Mouse (Mus musculus): ENCODE measurements around the gene Tenm2. TPM values are rescaled to one million over a fixed set of nuclear protein-coding genes. Genes with fewer than 3 reads are reported as not detected.

Tenm2 gene
- total and polyA plus RNA-seq, 2 experiments from 2014 or later: 41.8 to 91.3 TPM

GRCm38 (mm10) chr11:36988776-36989565 lies 246.8 kb downstream of the Tenm2 start:
- H3K4me1 ChIP-seq (ENCODE audit: insufficient read depth): 0 out of 2 replicates have a peak, but pooled peaks cover 5% of the 10 kb centered on the region
- ATAC-seq (peak; percentile 96), DNase-seq (peak; percentile 85)
- H3K27me3 ChIP-seq (ENCODE audit: insufficient read depth, low read length): no peaks in the 10 kb centered on the region
- H3K9ac ChIP-seq: no peak overlapping the region
- no peak overlapping the region for H3K4me3 ChIP-seq (ENCODE audit: low read depth, low read length)
- peak; percentile 83 for TF ChIP-seq CTCF (IDR thresholded peaks at IDR 0.05; ENCODE audit: low read depth)
- no peaks in the 10 kb centered on the region for H3K36me3 ChIP-seq (ENCODE audit: insufficient read depth)
- no peaks in the 10 kb centered on the region for H3K9me3 ChIP-seq (ENCODE audit: low read length)
- H3K27ac ChIP-seq (ENCODE audit: low read depth, low read length): peak overlapping the region; percentile 22; the same call in 1 of the 2 replicates
- H3K4me2 ChIP-seq (ENCODE audit: low read depth): no peak overlapping the region
- 24% methylated on average over 5 of the region's 5 CpGs for WGBS

GRCm38 (mm10) chr11:36974142-36974541 lies 261.6 kb downstream of the Tenm2 start:
- Histone ChIP-seq H3K4me2 (ENCODE audit: low read depth) (no peak overlapping the region), H3K4me1 (ENCODE audit: insufficient read depth) (no peaks in the 10 kb centered on the region), H3K27ac (ENCODE audit: low read depth, low read length) (no peak overlapping the region), H3K36me3 (ENCODE audit: insufficient read depth) (no peaks in the 10 kb centered on the region), H3K9ac (no peak overlapping the region), H3K9me3 (ENCODE audit: low read length) (no peaks in the 10 kb centered on the region), H3K27me3 (ENCODE audit: insufficient read depth, low read length) (no peaks in the 10 kb centered on the region), H3K4me3 (ENCODE audit: low read depth, low read length) (no peak overlapping the region)
- peak; percentile 53; the same call in 1 of the 2 replicates for ATAC-seq
- no peak for TF ChIP-seq CTCF (IDR thresholded peaks at IDR 0.05; ENCODE audit: low read depth)
- 32% methylated on average over 2 of the region's 2 CpGs for WGBS
- no peak for DNase-seq

DNA sequence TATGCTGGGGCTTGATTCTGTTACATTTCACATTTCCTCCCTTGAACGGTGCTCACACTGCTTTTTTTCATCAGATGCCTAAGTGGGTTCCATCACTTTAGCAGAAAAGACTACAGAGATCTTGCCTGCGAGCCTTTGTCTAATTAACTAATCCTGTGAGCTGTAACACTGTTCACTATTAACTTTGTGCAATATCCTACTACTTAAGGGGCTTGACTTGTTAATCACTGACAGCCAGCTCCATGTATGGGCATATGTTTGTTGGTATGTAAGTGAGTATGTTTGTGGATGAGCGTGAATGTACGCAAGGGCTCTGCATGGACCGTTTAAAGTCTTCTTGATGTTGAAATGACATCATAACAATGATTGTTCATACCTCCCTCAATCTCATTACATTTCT lies 277.7 kb downstream of the Tenm2 start:
- Histone ChIP-seq H3K36me3 (ENCODE audit: insufficient read depth) (no peaks in the 10 kb centered on the region), H3K4me1 (ENCODE audit: insufficient read depth) (no peaks in the 10 kb centered on the region), H3K4me2 (ENCODE audit: low read depth) (no peak overlapping the region), H3K27ac (ENCODE audit: low read depth, low read length) (no peak overlapping the region), H3K27me3 (ENCODE audit: insufficient read depth, low read length) (no peaks in the 10 kb centered on the region), H3K4me3 (ENCODE audit: low read depth, low read length) (no peak overlapping the region), H3K9ac (no peak overlapping the region), H3K9me3 (ENCODE audit: low read length) (no peaks in the 10 kb centered on the region)
- ATAC-seq: no peak
- no peak for TF ChIP-seq CTCF (IDR thresholded peaks at IDR 0.05; ENCODE audit: low read depth)
- 64% methylated on average over 5 of the region's 5 CpGs for WGBS
- no peak for DNase-seq

- 50% methylated on average over 6 of the region's 6 CpGs for WGBS
- H3K4me1 ChIP-seq (ENCODE audit: insufficient read depth): peaks cover 6% of the 10 kb centered on the region; the same call in 1 of the 2 replicates
- H3K4me3 ChIP-seq (ENCODE audit: low read depth, low read length): no peak overlapping the region
- no peaks in the 10 kb centered on the region for H3K9me3 ChIP-seq (ENCODE audit: low read length)
- H3K4me2 ChIP-seq (ENCODE audit: low read depth): no peak overlapping the region; the same call in 1 of the 2 replicates
- no peaks in the 10 kb centered on the region for H3K27me3 ChIP-seq (ENCODE audit: insufficient read depth, low read length)
- ATAC-seq (peak; percentile 36; the same call in 1 of the 2 replicates), DNase-seq (no peak)
- TF ChIP-seq CTCF (IDR thresholded peaks at IDR 0.05; ENCODE audit: low read depth): no peak
- H3K36me3 ChIP-seq (ENCODE audit: insufficient read depth): no peaks in the 10 kb centered on the region
- no peak overlapping the region for H3K9ac ChIP-seq
- H3K27ac ChIP-seq (ENCODE audit: low read depth, low read length): no peak overlapping the region
Measured at GRCm38 (mm10) chr11:36941429-36941828, 294.3 kb downstream of the Tenm2 start.

GRCm38 (mm10) chr11:36940557-36941110 lies 295.1 kb downstream of the Tenm2 start:
- Histone ChIP-seq H3K4me3 (ENCODE audit: low read depth, low read length) (no peak overlapping the region), H3K27ac (ENCODE audit: low read depth, low read length) (no peak overlapping the region), H3K4me2 (ENCODE audit: low read depth) (no peak overlapping the region), H3K27me3 (ENCODE audit: insufficient read depth, low read length) (no peaks in the 10 kb centered on the region), H3K9me3 (ENCODE audit: low read length) (no peaks in the 10 kb centered on the region), H3K36me3 (ENCODE audit: insufficient read depth) (no peaks in the 10 kb centered on the region), H3K9ac (no peak overlapping the region), H3K4me1 (ENCODE audit: insufficient read depth) (peaks cover 6% of the 10 kb centered on the region; the same call in 1 of the 2 replicates)
- no peak for TF ChIP-seq CTCF (IDR thresholded peaks at IDR 0.05; ENCODE audit: low read depth)
- ATAC-seq (no peak), DNase-seq (no peak)
- 21% methylated on average over 7 of the region's 7 CpGs for WGBS

GRCm38 (mm10) chr11:36929817-36930216 lies 305.9 kb downstream of the Tenm2 start:
- Histone ChIP-seq H3K4me1 (ENCODE audit: insufficient read depth) (0 out of 2 replicates have a peak, but pooled peaks cover 5% of the 10 kb centered on the region), H3K27ac (ENCODE audit: low read depth, low read length) (no peak overlapping the region), H3K4me2 (ENCODE audit: low read depth) (no peak overlapping the region), H3K9me3 (ENCODE audit: low read length) (no peaks in the 10 kb centered on the region), H3K36me3 (ENCODE audit: insufficient read depth) (no peaks in the 10 kb centered on the region), H3K9ac (no peak overlapping the region), H3K27me3 (ENCODE audit: insufficient read depth, low read length) (no peaks in the 10 kb centered on the region), H3K4me3 (ENCODE audit: low read depth, low read length) (no peak overlapping the region)
- TF ChIP-seq CTCF (IDR thresholded peaks at IDR 0.05; ENCODE audit: low read depth): no peak
- DNase-seq: no peak
- ATAC-seq: no peak
- WGBS: 82% methylated on average over 5 of the region's 5 CpGs
